Mouse (Mus musculus): ENCODE measurements around the gene Srgap1. TPM values are rescaled to one million over a fixed set of nuclear protein-coding genes. Genes with fewer than 3 reads are reported as not detected.

Srgap1 gene
- polyA plus RNA-seq, 1 experiment from 2014 or later = 11.6 TPM

GRCm38 (mm10) chr10:121822674-121823073 lies 224.4 kb downstream of the Srgap1 start:
- ATAC-seq (ENCODE audit: low FRiP score) (no peak), DNase-seq (ENCODE audit: low spot score, missing footprints) (peak; percentile 39)
- H3K36me3 ChIP-seq (ENCODE audit: control insufficient read depth, insufficient read depth, low read length) = no peaks in the 10 kb centered on the region
- H3K4me3 ChIP-seq (ENCODE audit: low read depth, low read length) = no peak overlapping the region
- no peak overlapping the region for H3K9ac ChIP-seq (ENCODE audit: low read length)
- no peak overlapping the region for H3K4me2 ChIP-seq
- 76% methylated on average over 5 of the region's 5 CpGs for WGBS
- H3K27me3 ChIP-seq (ENCODE audit: control insufficient read depth, insufficient read depth, low read length) = no peaks in the 10 kb centered on the region
- H3K9me3 ChIP-seq (ENCODE audit: control insufficient read depth, low read length) = no peaks in the 10 kb centered on the region
- H3K4me1 ChIP-seq (ENCODE audit: control insufficient read depth, insufficient read depth, low read length) = no peaks in the 10 kb centered on the region
- no peak overlapping the region for H3K27ac ChIP-seq (ENCODE audit: low read depth, low read length)

DNA sequence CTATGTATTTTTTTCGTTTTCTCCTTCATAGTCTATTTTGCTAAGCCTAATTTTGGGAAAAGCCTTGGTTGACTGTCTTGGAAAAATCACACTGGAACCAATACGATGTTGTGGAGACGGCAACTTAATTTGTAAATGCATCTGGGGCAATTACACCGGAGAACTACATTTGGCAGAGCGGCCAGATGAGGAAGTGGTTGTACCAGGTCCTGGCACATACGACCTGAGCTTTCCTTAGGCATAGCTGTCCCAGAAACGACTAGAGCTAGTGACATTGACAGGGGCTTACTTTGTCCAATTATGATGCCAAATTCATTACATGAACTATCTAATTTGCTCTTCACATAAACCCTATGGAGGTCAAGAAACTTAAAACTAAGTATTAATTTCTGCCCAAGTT lies 226.3 kb downstream of the Srgap1 start:
- Histone ChIP-seq H3K9me3 (ENCODE audit: control insufficient read depth, low read length) (no peaks in the 10 kb centered on the region), H3K4me2 (no peak overlapping the region), H3K4me3 (ENCODE audit: low read depth, low read length) (no peak overlapping the region), H3K4me1 (ENCODE audit: control insufficient read depth, insufficient read depth, low read length) (no peaks in the 10 kb centered on the region), H3K36me3 (ENCODE audit: control insufficient read depth, insufficient read depth, low read length) (no peaks in the 10 kb centered on the region), H3K27ac (ENCODE audit: low read depth, low read length) (no peak overlapping the region), H3K27me3 (ENCODE audit: control insufficient read depth, insufficient read depth, low read length) (no peaks in the 10 kb centered on the region), H3K9ac (ENCODE audit: low read length) (no peak overlapping the region)
- 88% methylated on average over 7 of the region's 7 CpGs for WGBS
- ATAC-seq (ENCODE audit: low FRiP score) (no peak), DNase-seq (ENCODE audit: low spot score, missing footprints) (no peak)

- Histone ChIP-seq H3K36me3 (ENCODE audit: control insufficient read depth, insufficient read depth, low read length) (no peaks in the 10 kb centered on the region), H3K4me2 (no peak overlapping the region), H3K9me3 (ENCODE audit: control insufficient read depth, low read length) (no peaks in the 10 kb centered on the region), H3K4me1 (ENCODE audit: control insufficient read depth, insufficient read depth, low read length) (no peaks in the 10 kb centered on the region), H3K27ac (ENCODE audit: low read depth, low read length) (no peak overlapping the region), H3K27me3 (ENCODE audit: control insufficient read depth, insufficient read depth, low read length) (no peaks in the 10 kb centered on the region), H3K9ac (ENCODE audit: low read length) (no peak overlapping the region), H3K4me3 (ENCODE audit: low read depth, low read length) (no peak overlapping the region)
- ATAC-seq (ENCODE audit: low FRiP score) = no peak
- WGBS = 67% methylated on average over 7 of the region's 7 CpGs
- DNase-seq (ENCODE audit: low spot score, missing footprints) = no peak
Observed at GRCm38 (mm10) chr10:121817983-121818382, 229.1 kb downstream of the Srgap1 start.

GRCm38 (mm10) chr10:121807771-121808170 lies 239.3 kb downstream of the Srgap1 start:
- no peak for ATAC-seq (ENCODE audit: low FRiP score)
- Histone ChIP-seq H3K27ac (ENCODE audit: low read depth, low read length) (no peak overlapping the region), H3K9me3 (ENCODE audit: control insufficient read depth, low read length) (no peaks in the 10 kb centered on the region), H3K9ac (ENCODE audit: low read length) (no peak overlapping the region), H3K4me3 (ENCODE audit: low read depth, low read length) (no peak overlapping the region), H3K27me3 (ENCODE audit: control insufficient read depth, insufficient read depth, low read length) (no peaks in the 10 kb centered on the region), H3K4me1 (ENCODE audit: control insufficient read depth, insufficient read depth, low read length) (peaks cover 2% of the 10 kb centered on the region; the same call in 1 of the 2 replicates), H3K36me3 (ENCODE audit: control insufficient read depth, insufficient read depth, low read length) (0 out of 2 replicates have a peak, but pooled peaks cover 3% of the 10 kb centered on the region), H3K4me2 (no peak overlapping the region)
- peak; percentile 62 for DNase-seq (ENCODE audit: low spot score, missing footprints)
- 93% methylated on average over 11 of the region's 11 CpGs for WGBS

DNA sequence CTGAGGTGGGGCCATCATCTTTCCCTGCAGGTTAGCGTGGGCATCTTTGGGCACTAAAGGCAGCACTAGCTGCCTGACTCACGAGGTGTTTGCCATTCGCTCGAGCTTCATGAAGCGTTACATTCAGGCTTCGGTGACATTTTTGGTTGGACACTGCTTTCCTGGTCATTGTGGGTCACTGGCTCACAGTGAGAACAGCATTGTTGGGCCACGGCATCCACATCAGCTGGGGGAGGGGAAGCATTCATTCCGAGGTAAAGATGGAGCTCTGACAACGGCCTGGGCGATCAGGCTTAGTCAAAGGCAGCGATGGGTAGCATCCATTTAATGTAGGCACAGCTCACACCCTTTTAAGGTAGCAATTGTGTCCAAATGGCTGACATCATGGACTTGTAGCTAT lies 240.3 kb downstream of the Srgap1 start:
- H3K27ac ChIP-seq (ENCODE audit: low read depth, low read length) = no peak overlapping the region
- no peaks in the 10 kb centered on the region for H3K9me3 ChIP-seq (ENCODE audit: control insufficient read depth, low read length)
- no peak for ATAC-seq (ENCODE audit: low FRiP score)
- no peak overlapping the region for H3K4me3 ChIP-seq (ENCODE audit: low read depth, low read length)
- H3K36me3 ChIP-seq (ENCODE audit: control insufficient read depth, insufficient read depth, low read length) = 0 out of 2 replicates have a peak, but pooled peaks cover 3% of the 10 kb centered on the region
- no peak overlapping the region for H3K9ac ChIP-seq (ENCODE audit: low read length)
- no peaks in the 10 kb centered on the region for H3K27me3 ChIP-seq (ENCODE audit: control insufficient read depth, insufficient read depth, low read length)
- WGBS = 31% methylated on average over 11 of the region's 11 CpGs
- peak; percentile 82 for DNase-seq (ENCODE audit: low spot score, missing footprints)
- no peak overlapping the region for H3K4me2 ChIP-seq
- H3K4me1 ChIP-seq (ENCODE audit: control insufficient read depth, insufficient read depth, low read length) = peaks cover 2% of the 10 kb centered on the region; the same call in 1 of the 2 replicates

DNA sequence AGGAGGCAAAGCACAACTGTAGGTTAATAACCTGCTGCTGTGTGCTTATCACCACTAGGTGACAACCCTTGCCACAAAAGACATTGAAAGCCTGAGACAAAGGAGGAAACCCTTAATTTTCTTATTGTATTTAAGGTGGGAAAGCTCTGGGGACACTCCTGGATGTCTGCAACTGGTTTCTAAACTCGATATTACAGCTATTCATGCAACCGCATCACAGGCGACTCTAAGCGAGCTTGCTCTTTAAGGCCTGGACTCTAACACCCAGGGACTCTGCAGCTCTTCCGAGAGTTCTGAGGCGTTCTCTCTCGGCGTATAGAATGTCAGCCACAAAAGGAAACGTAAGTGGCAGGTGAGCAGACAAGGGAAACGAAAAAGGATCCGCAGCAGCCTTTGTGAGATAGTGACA lies 241.2 kb downstream of the Srgap1 start:
- H3K9ac ChIP-seq (ENCODE audit: low read length) = no peak overlapping the region
- H3K4me3 ChIP-seq (ENCODE audit: low read depth, low read length) = no peak overlapping the region
- peak; percentile 75 for DNase-seq (ENCODE audit: low spot score, missing footprints)
- no peaks in the 10 kb centered on the region for H3K27me3 ChIP-seq (ENCODE audit: control insufficient read depth, insufficient read depth, low read length)
- no peak for ATAC-seq (ENCODE audit: low FRiP score)
- H3K4me1 ChIP-seq (ENCODE audit: control insufficient read depth, insufficient read depth, low read length) = peaks cover 2% of the 10 kb centered on the region; the same call in 1 of the 2 replicates
- H3K4me2 ChIP-seq = no peak overlapping the region
- H3K9me3 ChIP-seq (ENCODE audit: control insufficient read depth, low read length) = no peaks in the 10 kb centered on the region
- WGBS = 67% methylated on average over 11 of the region's 11 CpGs
- H3K36me3 ChIP-seq (ENCODE audit: control insufficient read depth, insufficient read depth, low read length) = 0 out of 2 replicates have a peak, but pooled peaks cover 3% of the 10 kb centered on the region
- H3K27ac ChIP-seq (ENCODE audit: low read depth, low read length) = no peak overlapping the region

- DNase-seq (ENCODE audit: low spot score, missing footprints) = peak; percentile 65
- H3K4me3 ChIP-seq (ENCODE audit: low read depth, low read length) = no peak overlapping the region
- ATAC-seq (ENCODE audit: low FRiP score) = no peak
- no peak overlapping the region for H3K9ac ChIP-seq (ENCODE audit: low read length)
- WGBS = 95% methylated on average over 13 of the region's 13 CpGs
- no peaks in the 10 kb centered on the region for H3K27me3 ChIP-seq (ENCODE audit: control insufficient read depth, insufficient read depth, low read length)
- H3K4me2 ChIP-seq = no peak overlapping the region
- H3K4me1 ChIP-seq (ENCODE audit: control insufficient read depth, insufficient read depth, low read length) = peaks cover 2% of the 10 kb centered on the region; the same call in 1 of the 2 replicates
- H3K36me3 ChIP-seq (ENCODE audit: control insufficient read depth, insufficient read depth, low read length) = 0 out of 2 replicates have a peak, but pooled peaks cover 4% of the 10 kb centered on the region
- no peaks in the 10 kb centered on the region for H3K9me3 ChIP-seq (ENCODE audit: control insufficient read depth, low read length)
- H3K27ac ChIP-seq (ENCODE audit: low read depth, low read length) = no peak overlapping the region
Observed at GRCm38 (mm10) chr10:121804551-121804950, 242.6 kb downstream of the Srgap1 start.

DNA sequence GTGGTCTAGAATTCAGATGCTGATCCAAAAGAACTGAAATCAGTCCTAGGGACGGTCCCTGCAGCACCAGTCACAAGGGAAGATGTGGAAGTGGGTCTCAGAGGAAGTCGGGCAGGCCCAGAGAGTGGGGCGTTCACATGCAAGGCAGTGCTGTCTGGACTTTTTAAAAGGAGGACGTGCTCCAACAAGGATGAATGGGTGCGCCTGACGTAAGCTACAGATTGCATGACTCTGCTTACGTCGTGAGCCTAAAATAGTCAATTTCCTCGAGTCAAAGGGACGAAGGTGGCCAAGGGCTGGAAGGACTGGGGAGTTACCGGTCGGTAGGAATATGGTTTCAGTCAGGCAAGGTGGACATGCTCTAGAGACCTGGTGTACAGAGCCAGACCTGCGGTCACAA lies 247.1 kb downstream of the Srgap1 start:
- Histone ChIP-seq H3K27ac (ENCODE audit: low read depth, low read length) (no peak overlapping the region), H3K9ac (ENCODE audit: low read length) (no peak overlapping the region), H3K9me3 (ENCODE audit: control insufficient read depth, low read length) (no peaks in the 10 kb centered on the region), H3K4me2 (no peak overlapping the region), H3K36me3 (ENCODE audit: control insufficient read depth, insufficient read depth, low read length) (peaks cover 7% of the 10 kb centered on the region; the same call in 1 of the 2 replicates), H3K27me3 (ENCODE audit: control insufficient read depth, insufficient read depth, low read length) (no peaks in the 10 kb centered on the region), H3K4me3 (ENCODE audit: low read depth, low read length) (no peak overlapping the region), H3K4me1 (ENCODE audit: control insufficient read depth, insufficient read depth, low read length) (no peaks in the 10 kb centered on the region)
- WGBS = 95% methylated on average over 13 of the region's 13 CpGs
- DNase-seq (ENCODE audit: low spot score, missing footprints) = peak; percentile 4
- ATAC-seq (ENCODE audit: low FRiP score) = no peak

DNA sequence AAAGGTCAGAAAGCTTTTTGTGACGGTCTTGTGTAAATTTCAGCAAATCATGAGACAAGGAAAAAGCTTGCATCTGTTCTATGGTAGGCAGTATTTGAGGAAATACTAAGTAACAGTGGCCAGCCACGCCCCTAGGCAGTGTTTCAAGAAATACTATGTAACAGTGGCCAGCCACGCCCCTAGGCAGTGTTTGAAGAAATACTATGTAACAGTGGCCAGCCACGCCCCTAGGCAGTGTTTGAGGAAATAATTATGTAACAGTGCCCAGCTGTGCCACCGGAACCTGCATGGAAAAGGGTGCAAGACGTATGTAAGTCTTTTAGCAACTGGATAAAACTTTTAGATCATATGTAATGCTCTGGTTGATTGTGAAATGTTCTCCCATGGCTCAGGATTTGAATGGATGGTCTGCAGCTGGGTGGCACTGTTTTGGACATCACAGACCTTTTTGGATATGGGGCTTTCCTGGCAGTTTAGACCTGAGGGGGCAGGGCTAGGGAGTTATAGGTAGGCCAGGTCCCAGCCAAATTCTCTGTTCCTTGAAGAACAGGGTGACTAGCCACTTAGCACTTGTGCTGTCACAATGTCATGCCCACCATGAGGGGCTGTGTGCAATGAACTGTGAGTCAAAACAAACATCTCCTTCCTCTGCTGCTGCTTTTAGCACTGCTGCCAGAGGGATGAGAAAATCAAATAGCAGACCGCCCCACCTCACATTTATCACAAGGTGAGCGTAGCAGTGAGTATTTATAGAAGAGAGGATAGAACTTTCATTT lies 250.9 kb downstream of the Srgap1 start:
- H3K36me3 ChIP-seq (ENCODE audit: control insufficient read depth, insufficient read depth, low read length) = peaks cover 4% of the 10 kb centered on the region; the same call in 1 of the 2 replicates
- ATAC-seq (ENCODE audit: low FRiP score) = no peak
- no peaks in the 10 kb centered on the region for H3K27me3 ChIP-seq (ENCODE audit: control insufficient read depth, insufficient read depth, low read length)
- WGBS = 83% methylated on average over 8 of the region's 8 CpGs
- no peak overlapping the region for H3K9ac ChIP-seq (ENCODE audit: low read length)
- H3K9me3 ChIP-seq (ENCODE audit: control insufficient read depth, low read length) = no peaks in the 10 kb centered on the region
- H3K27ac ChIP-seq (ENCODE audit: low read depth, low read length) = no peak overlapping the region
- H3K4me3 ChIP-seq (ENCODE audit: low read depth, low read length) = no peak overlapping the region
- DNase-seq (ENCODE audit: low spot score, missing footprints) = peak; percentile 61
- H3K4me2 ChIP-seq = no peak overlapping the region
- no peaks in the 10 kb centered on the region for H3K4me1 ChIP-seq (ENCODE audit: control insufficient read depth, insufficient read depth, low read length)
